Mouse (Mus musculus): ENCODE data around the gene Cdk8.

The Cdk8 gene

DNA sequence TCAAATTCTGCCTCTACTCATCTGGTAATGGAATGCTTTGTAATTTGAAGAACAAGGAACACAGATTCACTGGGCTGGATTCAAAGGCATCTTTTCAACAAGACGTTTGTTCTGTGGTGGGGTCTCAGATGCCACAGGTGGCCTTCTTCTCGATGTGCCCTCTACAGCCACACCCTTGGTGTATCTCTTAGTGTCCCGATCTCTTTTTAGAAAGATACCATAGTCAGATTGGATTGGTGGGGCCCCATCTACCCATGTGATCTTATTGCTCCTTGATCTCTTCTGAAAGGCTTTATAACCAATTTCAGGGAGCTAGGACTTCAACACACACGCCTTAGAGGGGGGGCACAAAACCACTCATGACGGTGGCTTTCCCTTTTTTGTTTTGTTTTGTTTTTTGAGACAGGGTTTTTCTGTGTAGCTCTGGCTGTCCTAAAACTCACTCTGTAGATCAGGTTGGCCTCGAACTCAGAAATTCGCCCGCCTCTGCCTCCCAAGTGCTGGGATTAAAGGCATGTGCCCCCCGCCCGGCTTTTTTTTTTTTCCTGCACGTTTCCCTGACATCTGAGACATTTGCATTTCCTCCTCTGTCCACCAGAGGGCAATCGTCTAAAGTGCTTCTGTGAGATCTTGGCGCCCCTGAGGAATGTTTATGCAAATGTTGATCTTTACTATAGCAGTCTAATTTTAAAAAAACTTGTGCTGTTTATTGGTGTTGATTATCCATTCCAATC lies 99.2 kb downstream of the Cdk8 start:
- peak; percentile 67 for DNase-seq

- no peak for DNase-seq
Observed at GRCm38 (mm10) chr5:146330765-146331115, 99.7 kb downstream of the Cdk8 start.

DNA sequence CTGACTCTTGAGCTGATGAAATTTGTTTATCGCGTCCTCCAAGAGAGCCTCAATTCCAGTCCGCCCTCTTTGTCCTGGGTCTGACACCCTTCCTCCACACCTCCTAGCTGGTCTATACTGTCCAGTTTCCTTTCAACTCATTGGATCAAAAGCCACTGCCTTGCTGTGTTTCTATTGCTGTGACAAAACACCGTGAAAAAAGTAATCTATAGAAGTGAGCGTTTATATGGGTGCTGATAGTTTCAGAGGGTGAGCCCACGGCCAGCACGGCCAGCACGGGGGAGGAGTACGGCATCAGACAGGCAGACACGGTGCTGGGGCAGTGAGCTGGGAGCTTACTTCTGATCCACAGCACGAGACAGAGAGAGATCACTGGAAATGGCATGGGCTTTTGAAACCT lies 100.1 kb downstream of the Cdk8 start:
- DNase-seq: no peak

DNA sequence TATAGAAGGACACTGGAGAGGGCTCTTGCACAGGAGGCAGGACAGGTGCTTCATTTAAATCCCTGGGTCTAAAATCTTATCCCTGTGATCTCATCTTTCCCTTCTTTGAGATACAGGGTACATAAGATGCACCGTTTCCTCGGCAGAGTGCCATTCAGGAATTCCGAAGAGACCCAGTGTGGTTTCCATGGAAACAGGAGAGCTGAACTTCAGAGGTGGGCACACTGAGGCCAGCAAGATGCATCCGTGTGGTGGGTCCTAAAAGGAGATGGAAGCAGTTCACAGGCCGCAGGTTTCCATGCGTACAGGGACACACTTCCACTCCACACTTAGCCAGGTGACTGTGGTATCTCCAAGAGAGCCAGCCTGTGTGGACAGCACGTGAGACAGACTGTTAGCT lies 101.5 kb downstream of the Cdk8 start:
- DNase-seq: no peak

DNA sequence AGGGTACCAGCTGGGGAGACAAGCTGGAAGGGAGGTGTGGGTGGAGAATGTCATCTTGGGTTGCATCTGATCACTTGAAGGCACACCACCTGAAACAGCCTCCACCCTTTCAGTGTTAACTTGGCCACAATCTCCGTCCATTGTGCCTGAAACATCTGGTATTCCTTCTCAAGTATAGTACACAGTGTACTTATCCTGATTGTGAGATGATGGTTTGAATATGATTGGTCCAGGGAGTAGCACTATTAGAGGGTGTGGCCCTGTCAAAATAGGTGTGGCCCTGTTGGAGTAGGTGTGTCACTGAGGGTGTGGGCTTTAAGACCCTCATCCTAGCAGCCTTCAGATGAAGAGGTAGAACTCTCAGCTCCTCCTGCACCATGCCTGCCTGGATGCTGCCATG lies 103.4 kb downstream of the Cdk8 start:
- DNase-seq: no peak

DNA sequence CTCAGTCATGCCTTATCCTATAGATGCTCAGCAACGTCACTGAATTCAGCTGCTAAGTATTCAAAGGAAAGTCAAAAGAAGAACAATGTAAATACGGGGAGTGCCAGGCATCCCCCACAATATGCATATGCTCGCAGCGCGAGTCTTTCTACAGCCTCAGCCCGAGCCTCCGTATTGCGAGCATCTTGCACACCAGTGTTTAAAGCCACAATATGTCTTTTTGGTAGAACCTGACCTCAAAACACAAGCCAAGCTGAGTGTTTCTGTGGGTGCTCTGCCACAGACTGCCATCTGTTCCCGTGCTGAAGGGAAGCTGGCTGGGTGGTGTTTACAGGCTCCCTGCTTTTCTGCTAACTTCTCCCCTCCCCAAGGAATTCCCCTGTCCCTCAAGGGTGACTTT lies 107.0 kb downstream of the Cdk8 start:
- DNase-seq: no peak

DNA sequence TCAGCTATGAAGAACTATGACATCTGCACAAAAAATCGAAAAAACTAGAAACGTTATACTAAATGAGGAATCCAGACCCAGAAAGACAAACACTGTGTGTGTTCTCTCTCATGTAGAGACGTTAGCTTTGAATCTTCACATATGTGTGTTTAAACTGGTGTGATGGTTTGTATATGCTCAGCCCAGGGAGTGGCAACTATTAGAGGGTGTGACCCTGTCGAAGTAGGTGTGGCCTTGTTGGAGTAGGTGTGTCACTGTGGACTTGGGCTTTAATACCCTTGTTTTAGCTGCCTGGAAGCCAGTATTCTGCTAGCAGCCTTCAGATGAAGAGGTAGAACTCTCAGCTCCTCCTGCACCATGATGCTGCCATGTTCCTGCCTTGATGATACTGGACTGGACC lies 109.0 kb downstream of the Cdk8 start:
- DNase-seq: no peak

GRCm38 (mm10) chr5:146344911-146345686 lies 114.1 kb downstream of the Cdk8 start:
- no peak for DNase-seq

DNA sequence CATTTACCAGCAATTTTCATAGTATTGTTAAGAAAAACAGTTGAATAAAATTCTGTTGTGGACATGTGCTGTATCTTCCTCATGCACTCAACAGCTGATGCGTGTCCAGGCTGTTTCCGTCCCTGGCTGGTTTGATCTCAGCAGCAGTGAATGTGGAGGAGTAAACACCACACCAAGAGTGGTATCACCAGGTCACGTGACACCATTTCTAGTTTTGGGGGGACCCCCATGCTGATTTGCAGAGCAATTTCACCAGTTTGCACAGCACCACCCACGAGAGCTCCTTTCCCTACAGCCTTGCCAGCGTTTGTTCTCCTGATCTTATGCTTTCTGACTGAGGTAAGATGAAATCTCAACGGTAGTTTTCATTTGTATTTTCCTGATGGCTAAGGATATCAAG lies 116.1 kb downstream of the Cdk8 start:
- DNase-seq: no peak

- DNase-seq: no peak
Observed at GRCm38 (mm10) chr5:146349183-146349582, 118.2 kb downstream of the Cdk8 start.

- no peak for DNase-seq
Observed at GRCm38 (mm10) chr5:146350784-146351183, 119.8 kb downstream of the Cdk8 start.

DNA sequence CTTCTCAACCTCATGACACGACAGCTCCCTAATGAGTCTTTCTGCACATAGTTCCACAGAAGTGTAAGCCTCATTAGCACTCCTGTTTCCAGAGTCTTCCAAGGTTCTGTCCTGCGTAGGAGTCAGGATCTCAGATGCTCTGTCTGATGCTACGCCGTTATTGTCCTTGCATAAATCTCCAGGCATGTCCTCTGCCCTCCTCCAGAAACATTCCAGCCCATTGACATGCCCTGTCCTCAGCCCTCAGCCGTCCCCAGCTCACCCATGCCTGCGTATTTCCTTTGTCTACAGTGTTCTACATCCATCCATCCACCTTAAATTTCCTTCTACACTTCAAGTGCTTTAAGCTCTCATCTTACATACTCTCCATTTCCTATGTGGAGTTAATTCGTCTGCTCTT lies 121.0 kb downstream of the Cdk8 start:
- DNase-seq: no peak

Data from lung, postnatal 14 days (tissue).